Mouse (Mus musculus) yolk sac, embryonic 10.5 days (tissue): Measurements from ENCODE around the gene Vnn3.

Source experiments
- DNase-seq: peaks from one replicate; pipeline ENCODE4 v3.0.0-alpha.2; 2017; ENCODE audit warnings: low spot score

Gene Vnn3

DNA sequence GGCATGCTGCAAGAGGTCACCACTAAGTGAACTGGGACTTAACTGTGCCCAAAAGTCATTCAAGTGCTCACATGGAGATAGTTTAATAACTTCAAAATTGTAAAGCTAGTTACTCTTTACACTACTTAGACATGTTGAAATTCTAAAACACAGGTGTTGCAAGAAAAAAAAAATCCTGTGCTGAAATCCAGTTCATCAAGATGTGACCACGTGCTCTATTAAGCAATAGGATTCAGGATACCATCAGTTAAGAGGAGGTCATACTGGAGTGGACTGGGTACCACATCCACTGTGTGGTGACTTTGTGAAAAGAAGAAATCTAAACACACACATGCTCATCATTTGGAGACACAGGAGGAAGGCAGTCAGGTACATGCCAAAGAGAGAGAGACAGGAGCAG is 41.7 kb downstream of the Vnn3 start:
- no peak for DNase-seq

- no peak for DNase-seq
Measured at GRCm38 (mm10) chr10:23894601-23895349, 43.5 kb downstream of the Vnn3 start, which contains the start of gene Vnn1. TSS of gene Vnn1 (plus strand) at chr10:23894688.

DNA sequence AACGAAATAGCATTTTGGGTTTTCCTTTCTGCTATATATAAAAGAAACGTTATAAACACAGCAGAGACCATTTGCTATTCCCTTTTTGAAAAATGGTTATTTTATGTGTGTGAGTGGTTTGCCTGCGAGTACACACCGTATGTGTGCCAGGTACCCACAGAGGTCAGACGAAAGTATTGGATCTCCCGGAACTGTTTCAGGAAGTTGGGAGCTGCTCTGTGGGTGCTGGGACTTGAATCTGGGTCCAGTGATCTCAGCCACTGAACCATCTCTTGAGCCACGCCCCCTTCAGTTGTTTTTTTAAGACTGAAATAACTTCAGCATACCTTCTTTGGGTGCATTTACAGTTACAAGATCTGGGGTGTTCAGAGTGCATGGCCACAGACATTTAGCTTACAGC is 44.1 kb downstream of the Vnn3 start:
- DNase-seq: no peak

GRCm38 (mm10) chr10:23901119-23901518 is 49.9 kb downstream of the Vnn3 start:
- no peak for DNase-seq

DNA sequence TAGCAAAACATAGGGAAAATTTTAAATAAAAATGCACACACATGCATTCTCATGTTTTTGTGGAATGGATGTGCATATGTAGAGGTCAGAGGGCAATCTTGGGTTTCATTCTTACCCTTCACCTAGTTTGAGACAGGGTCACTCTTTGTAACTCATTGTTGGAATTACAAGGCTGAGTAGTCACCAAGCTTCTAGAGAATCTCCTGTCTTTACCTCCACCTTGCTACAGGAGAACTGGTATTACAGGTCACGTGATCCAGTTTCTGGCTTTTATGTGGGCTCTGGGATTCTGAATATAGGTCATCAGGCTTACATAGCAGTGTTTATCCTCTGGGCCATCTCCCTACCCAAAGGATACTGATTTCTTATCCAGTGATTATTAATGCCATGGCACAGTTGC is 54.4 kb downstream of the Vnn3 start:
- no peak for DNase-seq
